In genomic region chr16:44018986-44019548, GRCm38 (mm10) we compare ENCODE assay signal across 23 mouse cellular contexts. TPM values are rescaled to one million over a fixed set of nuclear protein-coding genes. Genes with fewer than 3 reads are reported as not detected.
A peak's percentile ranks its signal among the peaks of the same experiment; 100 is the strongest.
DNase-seq lines count a peak whose midpoint lies in the region; ATAC-seq and TF ChIP-seq lines count a peak whose summit lies in the region.
"Had no signal": no experiment of that assay in that cellular context is flagged by ENCODE, and none has a peak within 500 bp of the region (broad histone marks: within the 10 kb centered on the region; RNA-seq: fewer than 3 reads in every experiment).

No protein-coding gene starts in this region.

- no peak for ATAC-seq in heart, embryonic 11.5 days (replicated peaks; ENCODE audit: insufficient number of reproducible peaks, low FRiP score, low TSS enrichment)
- peak; percentile 47; the same call in 1 of the 2 replicates for ATAC-seq in lung, embryonic 14.5 days (ENCODE audit: insufficient read depth)
- ATAC-seq in liver, postnatal 0 days: no peak
- ATAC-seq: forebrain, embryonic 13.5 days; midbrain, embryonic 16.5 days had no signal

- H3K4me3 ChIP-seq in heart, embryonic 11.5 days (ENCODE audit: low read depth, low read length): no peak overlapping the region
- H3K4me3 ChIP-seq in lung, embryonic 14.5 days (ENCODE audit: low read depth, low read length): no peak overlapping the region
- H3K4me3 ChIP-seq in erythroblast, embryonic 14.5 days (replicated peaks): peak overlapping the region; percentile 49
- no peak overlapping the region for H3K4me3 ChIP-seq in liver, postnatal 0 days (ENCODE audit: low read depth, low read length)
- H3K4me3 ChIP-seq: embryonic facial prominence, embryonic 15.5 days; forebrain, embryonic 13.5 days; layer of hippocampus, adult 2 months; limb, embryonic 15.5 days; neural tube, embryonic 15.5 days had no signal

- H3K9me3 ChIP-seq in heart, embryonic 11.5 days (replicated peaks; ENCODE audit: control insufficient read depth, low read length): no peaks in the 10 kb centered on the region
- no peaks in the 10 kb centered on the region for H3K9me3 ChIP-seq in lung, embryonic 14.5 days (ENCODE audit: low read depth, low read length)
- H3K9me3 ChIP-seq in erythroblast, embryonic 14.5 days (ENCODE audit: control insufficient read depth, low read length): no peaks in the 10 kb centered on the region
- no peaks in the 10 kb centered on the region for H3K9me3 ChIP-seq in liver, postnatal 0 days (ENCODE audit: low read length)
- H3K9me3 ChIP-seq: embryonic facial prominence, embryonic 15.5 days; forebrain, embryonic 13.5 days; limb, embryonic 15.5 days; neural tube, embryonic 15.5 days had no signal

- peaks cover 11% of the 10 kb centered on the region; the same call in 1 of the 2 replicates for H3K4me1 ChIP-seq in heart, embryonic 11.5 days (ENCODE audit: control insufficient read depth, insufficient read depth, low read length)
- no peaks in the 10 kb centered on the region for H3K4me1 ChIP-seq in lung, embryonic 14.5 days (ENCODE audit: insufficient read depth)
- peaks cover 47% of the 10 kb centered on the region for H3K4me1 ChIP-seq in erythroblast, embryonic 14.5 days (ENCODE audit: control insufficient read depth)
- peaks cover 27% of the 10 kb centered on the region for H3K4me1 ChIP-seq in liver, postnatal 0 days (ENCODE audit: insufficient read depth)
- H3K4me1 ChIP-seq: embryonic facial prominence, embryonic 15.5 days; forebrain, embryonic 13.5 days; limb, embryonic 15.5 days had no signal

- intact Hi-C loops in heart, postnatal 25 days (cut with DNase I): no loop called here

- no peaks in the 10 kb centered on the region for H3K36me3 ChIP-seq in heart, embryonic 11.5 days (ENCODE audit: control insufficient read depth, insufficient read depth, low read length)
- H3K36me3 ChIP-seq in lung, embryonic 14.5 days (ENCODE audit: insufficient read depth): no peaks in the 10 kb centered on the region
- no peaks in the 10 kb centered on the region for H3K36me3 ChIP-seq in erythroblast, embryonic 14.5 days (ENCODE audit: control insufficient read depth)
- H3K36me3 ChIP-seq in liver, postnatal 0 days (replicated peaks; ENCODE audit: insufficient read depth, low read length): no peaks in the 10 kb centered on the region
- H3K36me3 ChIP-seq: embryonic facial prominence, embryonic 15.5 days; limb, embryonic 15.5 days; neural tube, embryonic 15.5 days had no signal

- TF ChIP-seq EP300 in liver, postnatal 0 days (IDR thresholded peaks at IDR 0.05; ENCODE audit: low read depth): no peak; the same call in 1 of the 2 replicates

- no peak for TF ChIP-seq CTCF in lung, embryonic 14.5 days (IDR thresholded peaks at IDR 0.05; ENCODE audit: low read depth)
- no peak for TF ChIP-seq CTCF in liver, postnatal 0 days (IDR thresholded peaks at IDR 0.05; ENCODE audit: low read depth)

- WGBS in heart, embryonic 11.5 days (ENCODE audit: insufficient replicate concordance): 71% methylated on average over 2 of the region's 2 CpGs
- 55% methylated on average over 2 of the region's 2 CpGs for WGBS in lung, embryonic 14.5 days
- WGBS in liver, postnatal 0 days (ENCODE audit: insufficient replicate concordance): 56% methylated on average over 2 of the region's 2 CpGs

- peak overlapping the region; percentile 72 for H3K27ac ChIP-seq in heart, embryonic 11.5 days (ENCODE audit: low read depth, low read length)
- no peak overlapping the region for H3K27ac ChIP-seq in lung, embryonic 14.5 days (ENCODE audit: low read depth)
- peak overlapping the region; percentile 87 for H3K27ac ChIP-seq in liver, postnatal 0 days (ENCODE audit: low read depth)
- H3K27ac ChIP-seq: embryonic facial prominence, embryonic 15.5 days; forebrain, embryonic 13.5 days; hindbrain, embryonic 14.5 days; layer of hippocampus, adult 2 months; limb, embryonic 15.5 days; macrophage; neural tube, embryonic 15.5 days had no signal

- H3K27me3 ChIP-seq in heart, embryonic 11.5 days (ENCODE audit: control insufficient read depth, insufficient read depth, low read length): no peaks in the 10 kb centered on the region
- H3K27me3 ChIP-seq in lung, embryonic 14.5 days (ENCODE audit: insufficient read depth, low read length): no peaks in the 10 kb centered on the region
- H3K27me3 ChIP-seq in erythroblast, embryonic 14.5 days (ENCODE audit: control insufficient read depth): no peaks in the 10 kb centered on the region
- H3K27me3 ChIP-seq in liver, postnatal 0 days (ENCODE audit: insufficient read depth, low read length): no peaks in the 10 kb centered on the region
- H3K27me3 ChIP-seq: embryonic facial prominence, embryonic 15.5 days; forebrain, embryonic 13.5 days; limb, embryonic 15.5 days; neural tube, embryonic 15.5 days had no signal

- no peak for DNase-seq in heart, postnatal 25 days (ENCODE audit: low spot score)
- DNase-seq in lung, embryonic 14.5 days: peak; percentile 60
- DNase-seq in lung, postnatal 10 days: no peak
- DNase-seq in liver, postnatal 0 days: no peak
- DNase-seq in ovary, postnatal 10 days (ENCODE audit: low spot score): no peak
- DNase-seq in embryo, embryonic 10 days (ENCODE audit: low spot score): no peak
- DNase-seq: adrenal gland, postnatal 36 days; cerebellum, adult 11-12 months; cerebellum, postnatal 14 days; gastrocnemius, postnatal 10 days; kidney, adult 8-10 months; kidney, postnatal 14 days; right cerebral cortex, postnatal 25 days had no signal

- H3K9ac ChIP-seq in heart, embryonic 11.5 days (ENCODE audit: low read depth, low read length): no peak overlapping the region
- no peak overlapping the region for H3K9ac ChIP-seq in lung, embryonic 14.5 days
- H3K9ac ChIP-seq in liver, postnatal 0 days (replicated peaks): 0 out of 2 replicates have a peak overlapping the region, but pooled peaks have one; percentile 8
- H3K9ac ChIP-seq: embryonic facial prominence, embryonic 15.5 days; forebrain, embryonic 13.5 days; hindbrain, embryonic 14.5 days; limb, embryonic 15.5 days; neural tube, embryonic 15.5 days had no signal

- H3K4me2 ChIP-seq in heart, embryonic 11.5 days: peak overlapping the region; percentile 50; the same call in 1 of the 2 replicates
- peak overlapping the region; percentile 8; the same call in 1 of the 2 replicates for H3K4me2 ChIP-seq in lung, embryonic 14.5 days
- H3K4me2 ChIP-seq in liver, postnatal 0 days (ENCODE audit: low read depth, low read length): peak overlapping the region; percentile 58
- H3K4me2 ChIP-seq: embryonic facial prominence, embryonic 15.5 days; forebrain, embryonic 13.5 days; hindbrain, embryonic 14.5 days; limb, embryonic 15.5 days; neural tube, embryonic 15.5 days had no signal

RNA-seq across cellular contexts. Expression of gene Zdhhc23, which starts 39.5 kb away (rescaled TPM):
- polyA plus RNA-seq in heart, embryonic 11.5 days (2014; fragmentation: Nextera tagmentation; extraction: Ambion mirVana): 1.0 and 1.3 TPM in 2 replicates
- total RNA-seq in heart, postnatal 25 days (2021): under 1 TPM; 0.28 to 0.52 TPM
- polyA plus RNA-seq in lung, embryonic 14.5 days (2014; fragmentation: Nextera tagmentation; extraction: Ambion mirVana): 2.1 TPM in 2 replicates
- polyA plus RNA-seq in erythroblast, embryonic 14.5 days (2012): 0.01 TPM in 1 of 2 replicates, not detected in the other
- 0.20 and 0.40 TPM in 2 replicates for polyA plus RNA-seq in liver, postnatal 0 days (2015; fragmentation: Nextera tagmentation; extraction: Ambion mirVana)

RNA-seq across cellular contexts. Expression of gene Gramd1c, which starts 44.1 kb away (rescaled TPM):
- 6.3 and 10.4 TPM in 2 replicates for polyA plus RNA-seq in heart, embryonic 11.5 days (2014; fragmentation: Nextera tagmentation; extraction: Ambion mirVana)
- under 1 TPM; 0.39 to 0.73 TPM for total RNA-seq in heart, postnatal 25 days (2021)
- 5.6 and 6.6 TPM in 2 replicates for polyA plus RNA-seq in lung, embryonic 14.5 days (2014; fragmentation: Nextera tagmentation; extraction: Ambion mirVana)
- not detected in 2 replicates for polyA plus RNA-seq in erythroblast, embryonic 14.5 days (2012)
- polyA plus RNA-seq in liver, postnatal 0 days (2015; fragmentation: Nextera tagmentation; extraction: Ambion mirVana): 10.9 and 16.5 TPM in 2 replicates

Comparison
In these comparisons a context has a peak if more than half of its experiments do, and no peak if none do; other contexts are left out.
1. H3K4me2 ChIP-seq: peak in every context shown above with its lines; median percentile 58 in liver, postnatal 0 days; 50 in heart, embryonic 11.5 days; 8 in lung, embryonic 14.5 days.